Mouse (Mus musculus) retina, postnatal 7 days (tissue): Measurements from ENCODE around the gene Gpsm3.

Source experiments
- DNase-seq: peaks from one replicate; pipeline ENCODE4 v3.0.0-alpha.2; 2012; ENCODE audit warnings: low read depth, low spot score

Gene Gpsm3

DNA sequence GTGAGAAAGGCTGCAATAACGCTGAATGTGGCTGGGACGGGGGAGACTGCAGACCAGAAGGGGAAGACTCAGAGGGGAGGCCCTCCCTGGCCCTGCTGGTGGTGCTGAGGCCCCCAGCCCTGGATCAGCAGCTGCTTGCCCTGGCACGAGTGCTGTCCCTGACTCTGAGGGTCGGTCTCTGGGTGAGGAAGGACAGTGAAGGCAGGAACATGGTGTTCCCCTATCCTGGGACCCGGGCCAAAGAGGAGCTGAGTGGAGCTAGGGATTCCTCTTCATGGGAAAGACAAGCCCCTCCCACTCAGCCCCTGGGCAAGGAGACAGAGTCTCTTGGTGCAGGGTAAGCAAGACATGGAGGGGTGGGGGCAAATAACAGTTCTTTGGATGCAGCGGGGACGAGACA is 6.2 kb upstream of the Gpsm3 start:
- no peak for DNase-seq

DNA sequence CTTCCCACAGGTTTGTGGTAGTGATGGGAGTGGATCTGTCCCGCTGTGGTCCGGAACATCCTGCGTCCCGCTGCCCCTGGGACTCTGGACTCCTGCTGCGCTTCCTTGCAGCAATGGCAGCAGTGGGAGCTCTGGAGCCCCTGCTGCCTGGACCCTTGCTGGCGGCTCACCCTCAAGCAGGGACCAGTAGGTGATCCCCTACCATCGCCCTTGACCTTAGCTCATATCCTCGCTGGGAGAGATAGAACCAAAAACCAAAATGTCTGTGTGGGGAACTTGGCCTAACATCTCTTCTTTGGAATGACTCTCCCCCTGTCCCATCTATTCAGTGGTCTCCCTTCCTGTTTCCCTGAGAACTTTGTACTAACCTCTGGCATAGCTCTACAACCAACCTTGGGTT is 5.8 kb upstream of the Gpsm3 start:
- no peak for DNase-seq

DNA sequence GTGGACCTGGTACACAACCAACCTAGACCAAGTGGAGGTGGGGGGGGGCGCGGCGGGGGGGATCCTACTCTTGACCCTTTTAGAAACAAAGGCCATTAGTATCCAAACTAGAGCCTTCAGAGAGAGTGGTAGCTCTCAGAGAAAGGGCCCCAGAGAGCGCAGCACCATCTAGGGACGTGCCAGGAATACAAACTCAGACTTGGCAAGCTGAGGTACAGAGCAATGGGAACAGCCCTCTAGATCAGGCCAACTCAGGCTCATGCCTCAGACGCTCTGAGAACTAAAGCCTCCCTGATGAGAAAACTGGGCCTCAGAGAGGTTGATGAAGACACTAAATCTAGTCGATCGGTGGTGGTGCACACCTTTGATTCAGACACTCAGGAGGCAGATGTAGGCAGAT is 4.5 kb upstream of the Gpsm3 start:
- DNase-seq, result no peak

DNA sequence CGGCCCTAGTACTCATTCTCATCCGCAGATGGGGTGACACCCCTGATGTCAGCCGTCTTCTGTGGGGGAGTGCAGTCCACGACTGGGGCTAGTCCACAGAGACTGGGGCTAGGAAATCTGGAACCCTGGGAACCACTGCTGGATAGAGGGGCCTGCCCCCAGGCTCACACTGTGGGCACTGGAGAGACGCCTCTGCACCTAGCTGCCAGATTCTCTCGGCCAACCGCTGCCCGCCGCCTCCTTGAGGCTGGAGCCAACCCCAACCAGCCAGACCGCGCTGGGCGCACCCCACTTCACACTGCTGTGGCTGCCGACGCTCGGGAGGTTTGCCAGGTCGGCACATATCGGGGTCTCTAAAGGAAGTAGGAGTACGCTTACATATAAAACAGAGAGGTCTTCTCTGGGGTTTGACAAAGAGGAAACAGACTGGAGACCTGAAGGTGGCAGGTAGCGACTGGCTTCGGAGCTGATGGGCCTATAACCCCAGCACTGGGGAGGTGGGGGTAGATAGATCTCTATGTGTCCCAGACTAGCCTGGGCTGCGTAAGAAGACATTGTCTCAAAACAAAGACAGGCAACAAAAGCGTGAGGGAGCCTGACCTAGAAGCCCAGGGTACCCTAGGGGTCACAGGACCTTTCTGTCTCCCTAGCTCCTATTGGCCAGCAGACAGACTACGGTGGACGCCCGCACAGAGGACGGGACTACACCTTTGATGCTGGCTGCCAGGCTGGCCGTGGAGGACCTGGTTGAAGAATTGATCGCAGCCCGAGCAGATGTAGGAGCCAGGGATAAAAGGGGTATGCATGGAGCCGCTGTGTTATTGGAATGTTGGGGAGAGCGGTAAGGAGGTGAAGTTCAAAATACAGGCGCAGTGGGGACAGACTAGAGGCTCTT is 3.5 kb upstream of the Gpsm3 start:
- no peak for DNase-seq

DNA sequence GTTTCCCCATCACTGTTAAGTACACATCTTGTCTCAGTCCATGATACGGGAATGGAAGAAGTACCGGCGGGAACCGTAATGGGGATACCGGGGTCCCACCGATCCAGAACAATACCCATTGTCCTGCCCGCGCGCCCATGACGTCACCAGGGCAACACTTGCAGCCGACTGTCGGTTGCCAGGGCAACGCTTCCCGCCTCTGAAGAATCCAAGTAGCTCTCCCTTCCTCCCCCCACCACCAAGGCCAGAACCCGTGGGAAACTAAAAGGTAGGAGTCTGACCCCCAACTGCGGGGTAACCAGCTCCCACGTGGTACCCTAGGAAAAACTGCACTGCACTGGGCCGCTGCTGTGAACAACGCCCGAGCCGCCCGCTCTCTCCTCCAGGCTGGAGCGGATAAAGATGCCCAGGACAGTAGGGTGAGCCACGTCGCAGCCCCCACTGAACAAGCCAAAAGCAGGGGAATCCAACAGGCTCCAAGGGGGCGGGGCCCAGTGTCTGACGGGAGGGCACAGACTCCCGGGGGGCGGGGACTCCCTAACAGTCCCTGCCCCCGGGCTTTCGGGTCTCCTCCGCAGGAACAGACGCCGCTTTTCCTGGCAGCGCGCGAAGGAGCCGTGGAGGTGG is 2.7 kb upstream of the Gpsm3 start:
- peak; percentile 74 for DNase-seq

DNA sequence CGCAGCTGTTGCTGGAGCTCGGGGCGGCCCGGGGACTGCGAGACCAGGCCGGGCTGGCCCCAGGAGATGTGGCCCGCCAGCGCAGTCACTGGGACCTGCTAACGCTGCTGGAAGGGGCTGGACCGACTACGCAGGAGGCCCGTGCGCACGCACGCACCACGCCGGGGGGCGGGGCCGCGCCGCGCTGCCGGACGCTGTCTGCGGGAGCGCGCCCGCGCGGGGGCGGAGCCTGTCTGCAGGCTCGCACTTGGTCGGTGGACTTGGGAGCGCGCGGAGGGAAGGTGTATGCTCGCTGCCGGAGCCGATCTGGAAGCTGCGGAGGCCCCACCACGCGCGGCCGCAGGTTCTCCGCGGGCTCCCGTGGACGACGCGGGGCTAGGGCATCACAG is 2.2 kb upstream of the Gpsm3 start:
- DNase-seq, result peak; percentile 92

DNA sequence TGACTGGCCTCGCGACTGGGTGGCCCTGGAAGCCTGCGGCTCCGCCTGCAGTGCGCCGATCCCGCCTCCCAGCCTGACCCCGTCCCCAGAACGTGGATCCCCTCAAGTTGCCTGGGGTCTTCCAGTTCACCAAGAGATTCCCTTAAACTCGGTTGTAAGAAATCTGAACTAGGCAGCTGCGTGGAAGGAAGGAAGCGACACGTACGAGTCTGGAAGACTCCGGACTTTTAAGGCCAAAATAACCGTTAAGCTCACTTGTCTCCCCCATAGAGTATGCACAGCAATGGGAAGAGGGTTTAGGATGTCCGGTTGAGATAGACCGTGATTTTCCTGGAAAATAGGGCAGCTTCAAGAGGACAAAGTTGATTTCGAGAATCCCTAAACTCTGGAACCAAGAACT is 1.8 kb upstream of the Gpsm3 start:
- DNase-seq, result no peak

DNA sequence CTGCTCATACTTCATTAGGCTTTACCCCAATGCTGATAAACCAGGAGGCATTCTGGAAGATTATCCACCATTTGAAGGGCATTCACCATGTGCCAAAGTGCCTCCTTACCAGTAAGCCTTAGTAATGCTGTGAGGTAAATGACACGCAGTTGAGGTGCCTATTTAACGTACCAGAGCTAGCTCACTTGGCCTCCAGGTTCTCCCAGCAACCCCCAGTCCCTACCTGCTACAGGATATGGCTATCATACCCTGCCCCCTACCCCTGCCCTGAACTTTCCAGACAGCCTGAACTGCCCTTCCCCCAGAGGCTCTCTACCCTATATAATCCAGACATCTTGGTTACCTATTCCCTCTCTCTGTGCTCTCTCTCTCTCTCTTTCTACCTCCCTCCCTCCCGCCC is 839 bp upstream of the Gpsm3 start:
- DNase-seq, result no peak

DNA sequence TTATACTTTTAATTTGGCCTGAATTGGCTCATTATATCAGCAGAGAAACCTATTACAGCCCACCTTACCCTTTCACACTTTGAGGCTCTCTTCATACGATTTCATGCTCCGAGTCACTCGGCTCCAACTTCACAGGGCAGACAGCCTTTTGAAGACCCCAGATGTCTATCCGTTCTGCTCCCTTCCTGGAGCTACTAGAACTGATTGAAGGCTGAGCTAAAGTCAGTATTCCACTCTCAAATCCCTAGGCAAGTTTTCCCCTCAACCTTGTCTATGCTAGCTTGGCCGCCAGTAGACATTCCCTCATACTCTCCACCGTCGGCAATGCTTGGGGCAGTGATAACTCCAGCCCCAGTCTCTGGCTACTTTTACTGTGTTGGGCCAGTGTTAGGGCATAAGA is 400 bp upstream of the Gpsm3 start:
- no peak for DNase-seq

DNA sequence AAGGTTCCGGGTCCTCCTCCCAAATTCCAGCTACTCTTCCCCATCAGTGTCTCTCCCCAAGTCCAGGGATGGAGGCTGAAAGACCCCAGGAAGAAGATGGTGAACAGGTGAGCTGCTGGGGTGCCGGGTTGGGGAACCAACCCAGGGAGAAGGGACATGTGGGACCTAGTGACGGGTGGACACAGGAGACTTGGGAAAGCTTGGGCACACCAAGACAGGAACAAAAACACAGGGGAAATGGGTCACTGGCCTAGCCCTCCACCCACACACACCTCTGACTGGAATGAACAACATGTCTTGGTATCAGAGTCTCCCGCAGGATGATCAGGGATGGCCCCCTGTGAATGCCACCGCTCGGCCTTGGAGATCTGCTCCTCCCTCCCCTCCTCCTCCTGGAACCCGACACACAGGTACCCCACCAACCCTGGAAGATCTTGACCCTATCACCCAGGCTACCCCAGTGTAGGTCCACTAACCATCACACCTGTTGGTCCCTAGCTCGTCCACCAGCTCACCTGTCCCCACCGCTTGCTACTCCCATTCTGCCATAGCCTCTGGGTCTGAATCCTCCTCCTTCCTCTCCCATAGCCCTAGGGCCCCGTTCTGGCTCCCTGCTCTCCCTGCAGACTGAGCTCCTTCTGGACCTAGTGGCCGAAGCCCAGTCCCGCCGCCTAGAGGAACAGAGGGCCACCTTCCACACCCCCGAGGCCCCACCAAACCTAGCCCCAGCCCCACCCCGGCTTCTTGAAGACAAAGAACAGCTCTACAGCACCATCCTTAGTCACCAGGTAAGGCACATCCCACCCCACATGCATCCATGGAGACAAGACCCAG is 765 bp downstream of the Gpsm3 start:
- DNase-seq, result no peak

DNA sequence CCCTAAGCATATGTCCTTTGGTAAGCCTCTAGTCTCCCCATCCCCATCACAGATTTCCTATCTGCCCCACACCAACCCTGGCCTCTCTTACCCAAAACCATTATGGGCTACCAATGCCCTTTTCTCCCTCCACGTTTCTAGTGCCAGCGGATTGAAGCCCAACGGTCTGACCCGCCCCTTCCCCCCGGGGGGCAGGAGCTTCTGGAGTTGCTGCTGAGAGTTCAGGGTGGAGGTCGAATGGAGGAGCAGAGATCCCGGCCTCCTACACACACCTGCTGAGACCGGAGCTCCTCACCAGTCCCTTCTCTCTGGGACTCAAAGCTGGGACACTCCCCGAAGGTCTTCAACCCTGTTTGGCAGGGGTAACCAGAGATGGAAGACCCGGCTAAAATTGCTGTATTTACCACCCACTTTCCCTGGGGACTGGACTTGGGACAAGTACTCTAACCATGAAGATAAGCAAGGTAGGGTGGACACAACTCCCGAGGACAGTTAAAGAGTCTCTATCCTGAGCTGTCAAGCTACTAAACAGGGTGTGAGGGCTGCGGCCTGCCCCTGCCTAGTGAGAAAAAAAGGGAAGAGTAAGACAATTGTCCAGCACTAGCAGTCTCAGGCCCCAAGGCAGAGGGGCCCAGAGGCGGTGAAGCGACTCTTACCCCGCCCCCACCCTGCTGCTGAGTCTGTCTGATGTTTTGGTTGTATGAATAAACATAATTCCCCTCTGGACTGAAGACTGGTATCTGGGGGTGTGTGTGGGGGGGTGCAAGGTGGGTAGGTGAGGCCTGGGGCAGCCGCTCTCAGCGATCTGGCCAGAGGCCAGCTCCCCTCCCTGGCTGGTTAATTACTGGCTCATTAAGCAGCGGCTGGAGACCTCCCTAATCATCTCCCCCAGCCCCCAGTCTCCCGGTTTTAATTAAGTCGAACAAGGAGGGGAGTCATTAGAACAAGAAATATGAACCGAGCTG is 1.7 kb downstream of the Gpsm3 start, which contains the start of gene Pbx2:
Gene Pbx2 (plus strand): TSS at position 238 of the 965 bp plus-strand sequence.
- no peak for DNase-seq

DNA sequence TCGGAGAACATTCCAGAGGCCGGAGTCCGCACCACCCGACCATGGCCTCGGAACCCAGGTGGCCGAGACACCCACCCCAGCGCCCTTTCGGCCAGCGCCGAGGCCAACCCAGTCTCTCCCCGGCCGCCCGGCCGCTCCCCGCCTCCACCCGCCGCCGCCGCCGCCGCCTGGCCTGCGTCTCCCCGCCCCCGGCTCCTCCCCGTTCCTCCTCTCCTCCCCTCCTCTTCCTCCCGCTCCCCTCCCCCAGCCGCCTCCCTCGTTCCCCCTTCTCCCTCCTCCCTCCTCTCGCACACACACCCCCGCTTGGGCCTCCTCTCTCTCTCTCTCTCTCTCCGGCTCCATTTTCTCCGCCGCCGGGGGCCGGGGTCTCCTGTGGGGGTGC is 2.4 kb downstream of the Gpsm3 start:
- peak; percentile 79 for DNase-seq

DNA sequence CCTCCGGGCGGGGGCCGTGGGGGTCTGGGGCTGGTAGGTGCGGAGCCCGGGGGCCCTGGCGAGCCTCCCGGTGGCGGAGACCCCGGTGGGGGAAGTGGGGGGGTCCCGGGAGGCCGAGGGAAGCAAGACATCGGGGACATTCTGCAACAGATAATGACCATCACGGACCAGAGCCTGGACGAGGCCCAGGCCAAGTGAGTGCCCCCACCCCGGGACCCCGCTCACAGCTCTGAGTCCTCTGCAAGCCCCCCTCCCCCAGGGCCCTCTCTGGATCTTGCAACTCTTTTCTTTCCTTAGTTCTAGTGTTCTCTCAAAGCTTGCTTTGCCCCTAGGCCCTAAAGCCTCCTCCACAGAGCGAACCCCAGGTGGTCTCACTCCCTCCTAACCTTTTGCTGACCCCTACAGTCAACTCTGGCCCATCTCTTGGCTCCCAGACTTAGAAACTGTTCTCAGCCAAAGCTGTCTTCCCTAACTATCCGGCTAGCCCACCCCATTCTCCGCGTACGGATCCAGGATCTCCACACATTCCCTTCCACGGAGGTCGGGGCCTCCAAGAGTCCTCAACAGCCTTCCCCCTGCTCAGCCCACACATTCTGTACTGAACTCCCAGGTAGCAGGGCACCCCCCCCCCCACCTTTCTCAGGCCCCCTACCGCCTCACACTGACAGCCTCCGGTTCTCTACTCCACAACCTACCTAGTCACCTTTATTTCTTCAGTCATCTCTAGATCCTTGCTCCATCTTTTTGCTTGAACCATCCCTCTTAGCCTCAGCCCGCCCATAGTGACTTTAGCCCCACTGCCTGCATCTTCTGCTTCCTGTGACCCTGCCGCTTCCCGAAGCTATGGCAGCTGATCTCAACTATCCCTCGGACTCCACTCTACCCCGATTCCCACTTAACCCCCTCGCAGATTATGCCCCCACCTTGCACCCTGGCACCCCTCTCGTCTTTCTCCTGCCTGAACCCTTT is 3.3 kb downstream of the Gpsm3 start:
- no peak for DNase-seq

DNA sequence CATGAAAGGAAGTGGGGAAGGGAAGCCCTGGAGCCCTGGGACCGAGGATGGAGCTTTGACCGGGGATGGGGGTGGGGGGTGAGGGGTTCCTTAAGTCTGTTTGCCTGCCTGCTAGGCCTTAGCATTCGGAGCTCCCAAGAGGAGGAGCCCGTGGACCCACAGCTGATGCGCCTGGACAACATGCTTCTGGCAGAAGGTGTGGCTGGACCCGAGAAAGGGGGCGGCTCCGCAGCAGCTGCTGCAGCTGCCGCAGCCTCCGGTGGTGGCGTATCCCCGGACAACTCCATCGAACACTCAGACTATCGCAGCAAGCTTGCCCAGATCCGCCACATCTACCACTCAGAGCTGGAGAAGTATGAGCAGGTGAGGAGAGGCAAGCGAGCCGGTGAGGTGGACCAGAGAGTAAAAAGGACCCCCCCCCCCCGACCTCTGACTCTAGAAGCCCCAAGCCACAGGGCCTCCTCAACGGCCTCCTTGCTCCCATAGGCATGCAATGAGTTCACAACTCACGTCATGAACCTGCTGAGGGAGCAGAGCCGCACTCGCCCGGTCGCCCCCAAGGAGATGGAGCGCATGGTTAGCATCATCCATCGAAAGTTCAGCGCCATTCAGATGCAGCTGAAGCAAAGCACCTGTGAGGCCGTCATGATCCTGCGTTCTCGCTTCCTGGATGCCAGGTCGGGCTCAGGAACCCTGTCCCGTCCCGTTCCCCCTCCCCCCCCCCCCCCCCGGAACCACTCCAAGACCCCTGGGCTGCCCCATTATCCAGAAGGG is 4.3 kb downstream of the Gpsm3 start:
- no peak for DNase-seq

DNA sequence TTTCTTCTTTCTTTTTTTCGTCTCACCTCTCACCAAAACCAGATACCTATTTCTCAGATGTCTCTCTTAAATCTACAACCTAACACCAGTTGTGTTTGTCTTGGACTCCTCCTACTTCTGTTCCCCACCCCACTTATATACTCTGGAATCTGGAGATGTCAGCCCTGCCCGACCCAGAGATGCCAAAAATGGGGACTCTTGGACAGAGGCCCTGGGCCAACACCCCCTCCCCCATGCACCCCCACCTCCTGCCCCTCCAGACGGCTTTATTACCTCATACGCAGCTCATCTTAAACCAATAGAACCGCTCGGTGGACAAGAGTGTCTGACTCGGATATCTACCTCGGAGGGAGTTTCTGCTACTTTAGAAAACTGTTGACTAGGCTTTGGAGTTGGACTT is 6.5 kb downstream of the Gpsm3 start:
- DNase-seq, result no peak

DNA sequence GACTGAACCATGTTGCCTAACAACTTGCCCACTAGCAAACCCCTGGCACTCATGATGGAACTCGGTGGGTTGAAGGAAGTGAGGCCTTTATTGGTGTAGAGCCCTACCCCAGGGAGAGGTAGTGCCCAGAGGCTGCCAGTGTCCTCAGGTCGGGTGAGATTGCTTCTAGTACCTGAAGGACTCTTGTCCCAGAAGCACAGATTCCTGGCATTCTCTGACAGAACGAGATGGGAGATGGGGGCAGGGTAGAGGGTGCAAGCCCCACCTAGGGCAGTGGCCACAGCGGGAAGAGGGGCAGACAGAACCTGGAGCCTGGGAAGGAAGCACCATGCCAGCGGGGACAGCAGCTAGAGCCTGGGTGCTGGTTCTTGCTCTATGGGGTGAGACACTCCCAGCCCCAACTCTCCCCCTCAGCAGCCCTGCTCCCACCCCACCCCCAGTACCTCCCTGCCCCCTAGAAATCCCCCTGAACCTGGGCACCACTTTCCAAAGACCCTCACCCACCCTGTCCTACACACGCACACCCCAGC is 8.0 kb downstream of the Gpsm3 start, which contains the start of gene Ager:
Gene Ager (plus strand): TSS at position 297 of the 530 bp plus-strand sequence.
- DNase-seq, result no peak

DNA sequence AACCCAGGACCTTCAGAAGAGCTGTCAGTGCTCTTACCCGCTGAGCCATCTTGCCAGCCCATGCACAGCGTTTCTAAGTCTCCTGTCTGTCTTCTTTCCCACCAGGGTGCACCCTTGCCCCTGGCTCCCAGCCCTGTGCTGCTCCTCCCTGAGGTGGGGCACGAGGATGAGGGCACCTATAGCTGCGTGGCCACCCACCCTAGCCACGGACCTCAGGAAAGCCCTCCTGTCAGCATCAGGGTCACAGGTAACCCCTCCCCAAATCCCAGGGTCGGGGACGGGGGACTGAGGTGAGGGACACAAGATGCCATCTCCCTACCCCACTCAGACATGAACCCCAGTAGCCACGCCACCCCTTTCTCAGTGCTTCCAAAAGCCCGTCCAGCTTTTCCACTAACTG is 10.3 kb downstream of the Gpsm3 start:
- DNase-seq, result no peak

DNA sequence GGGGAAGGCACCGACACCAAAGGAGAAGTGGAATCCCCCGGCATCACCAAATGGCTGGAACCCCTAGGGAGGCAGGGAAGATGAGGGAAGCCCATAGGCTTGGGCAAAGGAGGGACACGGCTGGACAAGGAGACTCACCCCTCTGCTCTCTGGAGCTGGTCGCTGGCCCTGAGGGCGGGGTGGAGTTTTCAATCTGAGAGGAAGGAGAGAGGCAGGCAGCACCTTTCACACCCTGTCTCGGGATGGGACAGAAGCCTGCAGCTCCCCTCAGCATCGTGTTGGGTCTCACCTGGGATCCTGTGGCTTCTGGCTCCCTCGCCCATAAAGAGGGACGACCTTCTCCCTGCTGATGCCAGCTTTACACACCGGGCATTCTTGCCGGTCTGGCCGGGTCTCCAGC is 12.2 kb downstream of the Gpsm3 start:
- no peak for DNase-seq
